Mouse (Mus musculus) limb, embryonic 13.5 days (tissue): ENCODE data around the gene Spaca9. TPM values are rescaled to one million over a fixed set of nuclear protein-coding genes. Genes with fewer than 3 reads are reported as not detected.
A peak's percentile ranks its signal among the peaks of the same experiment; 100 is the strongest.

ENCODE experiments used
- ATAC-seq: fragments of 200-750 bp; cut with Nextera tagmentation; 2 replicates; pipeline ENCODE4 v1.8.0; 2017; ENCODE audit warnings: low read depth, moderate number of reproducible peaks, moderate TSS enrichment; ENCODE audit not compliant: low FRiP score
- H3K27ac ChIP-seq: fragments of 300-500 bp; sonication (generic); 2 replicates; pipeline ENCODE4 v1.5.1; 2015; ENCODE audit warnings: inconsistent platforms, mild to moderate bottlenecking, moderate library complexity
- H3K27me3 ChIP-seq: fragments of 300-500 bp; sonication (generic); 2 replicates; pipeline ENCODE4 v1.6.1; 2015; ENCODE audit warnings: mild to moderate bottlenecking, inconsistent platforms
- H3K36me3 ChIP-seq: fragments of 300-500 bp; sonication (generic); 2 replicates; pipeline ENCODE4 v1.6.1; 2015; ENCODE audit warnings: inconsistent platforms, mild to moderate bottlenecking, moderate library complexity
- H3K4me1 ChIP-seq: fragments of 300-500 bp; sonication (generic); 2 replicates; pipeline ENCODE4 v1.6.1; 2015; ENCODE audit warnings: inconsistent platforms
- H3K4me2 ChIP-seq: fragments of 300-500 bp; sonication (generic); replicated peaks from 2 replicates; pipeline ENCODE4 v1.6.1; 2015; ENCODE audit warnings: inconsistent platforms, mild to moderate bottlenecking, moderate library complexity
- H3K4me3 ChIP-seq: fragments of 300-500 bp; sonication (generic); 2 replicates; pipeline ENCODE4 v1.5.1; 2015; ENCODE audit warnings: moderate library complexity, mild to moderate bottlenecking, inconsistent platforms
- H3K9ac ChIP-seq: fragments of 300-500 bp; sonication (generic); 2 replicates; pipeline ENCODE4 v1.6.1; 2015; ENCODE audit warnings: mild to moderate bottlenecking, inconsistent platforms
- H3K9me3 ChIP-seq: fragments of 300-500 bp; sonication (generic); 2 replicates; pipeline ENCODE4 v1.6.1; 2016; ENCODE audit warnings: inconsistent platforms
- WGBS: fragments of 180-500 bp; shearing (Covaris S2); methylation state at CpG from one replicate; pipeline ENCODE4 v1.1.7; 2015; 5-methylcytosine and 5-hydroxymethylcytosine counted together
- polyA plus RNA-seq: library from polyadenylated mRNA; unstranded; fragments of >200 nt; fragmentation: Nextera tagmentation; extraction: Ambion mirVana; gene quantifications from 2 replicates; pipeline ENCODE4 v1.2.1, GENCODE M21; 2015

Spaca9 gene
- polyA plus RNA-seq, 1 experiment from 2014 or later = 2.0 TPM

- 34% methylated on average over 8 of the region's 8 CpGs for WGBS
Measured at GRCm38 (mm10) chr2:28706106-28706636, 6.6 kb upstream of the Spaca9 start.

GRCm38 (mm10) chr2:28701646-28702262, 2.2 kb upstream of the Spaca9 start:
- no peak overlapping the region for H3K9ac ChIP-seq
- H3K36me3 ChIP-seq = no peaks in the 10 kb centered on the region
- no peak overlapping the region for H3K27ac ChIP-seq
- WGBS = 74% methylated on average over 8 of the region's 8 CpGs
- ATAC-seq = no peak
- no peak overlapping the region for H3K4me2 ChIP-seq
- H3K9me3 ChIP-seq = no peaks in the 10 kb centered on the region
- H3K4me1 ChIP-seq = peaks cover 27% of the 10 kb centered on the region
- H3K27me3 ChIP-seq = no peaks in the 10 kb centered on the region
- H3K4me3 ChIP-seq = no peak overlapping the region

More at GRCm38 (mm10) chr2:28706106-28706636, 6.6 kb upstream of the Spaca9 start:
- Histone ChIP-seq H3K4me2 (no peak overlapping the region), H3K9ac (no peak overlapping the region), H3K36me3 (no peaks in the 10 kb centered on the region), H3K27me3 (no peaks in the 10 kb centered on the region), H3K4me3 (no peak overlapping the region), H3K4me1 (peaks cover 25% of the 10 kb centered on the region), H3K27ac (no peak overlapping the region), H3K9me3 (no peaks in the 10 kb centered on the region)
- no peak for ATAC-seq

- WGBS = 62% methylated on average over 5 of the region's 5 CpGs
- H3K9ac ChIP-seq = 0 out of 2 replicates have a peak overlapping the region, but pooled peaks have one; percentile 13
- no peak overlapping the region for H3K4me3 ChIP-seq
- H3K27me3 ChIP-seq = no peaks in the 10 kb centered on the region
- no peak overlapping the region for H3K4me2 ChIP-seq
- ATAC-seq = no peak
- peaks cover 12% of the 10 kb centered on the region for H3K4me1 ChIP-seq
- H3K36me3 ChIP-seq = no peaks in the 10 kb centered on the region
- H3K27ac ChIP-seq = no peak overlapping the region
- no peaks in the 10 kb centered on the region for H3K9me3 ChIP-seq
Measured at GRCm38 (mm10) chr2:28698566-28698965, 961 bp downstream of the Spaca9 start.

- Histone ChIP-seq H3K4me1 (no peaks in the 10 kb centered on the region), H3K27ac (no peak overlapping the region), H3K36me3 (peaks cover 11% of the 10 kb centered on the region), H3K4me2 (no peak overlapping the region), H3K27me3 (no peaks in the 10 kb centered on the region), H3K9ac (no peak overlapping the region), H3K9me3 (no peaks in the 10 kb centered on the region), H3K4me3 (no peak overlapping the region)
- ATAC-seq = no peak
- 76% methylated on average over 9 of the region's 9 CpGs for WGBS
Measured at GRCm38 (mm10) chr2:28692692-28693091, 6.8 kb downstream of the Spaca9 start.

- no peak overlapping the region for H3K4me3 ChIP-seq
- peaks cover 54% of the 10 kb centered on the region for H3K36me3 ChIP-seq
- ATAC-seq = no peak
- no peak overlapping the region for H3K27ac ChIP-seq
- H3K4me2 ChIP-seq = no peak overlapping the region
- no peak overlapping the region for H3K9ac ChIP-seq
- H3K27me3 ChIP-seq = no peaks in the 10 kb centered on the region
- no peaks in the 10 kb centered on the region for H3K9me3 ChIP-seq
- H3K4me1 ChIP-seq = no peaks in the 10 kb centered on the region
- WGBS = 33% methylated on average over 3 of the region's 3 CpGs
Measured at GRCm38 (mm10) chr2:28688431-28688830, 11.1 kb downstream of the Spaca9 start.

GRCm38 (mm10) chr2:28685895-28686294, 13.6 kb downstream of the Spaca9 start:
- no peak overlapping the region for H3K4me2 ChIP-seq
- H3K27ac ChIP-seq = no peak overlapping the region
- H3K27me3 ChIP-seq = no peaks in the 10 kb centered on the region
- no peak overlapping the region for H3K9ac ChIP-seq
- WGBS = 86% methylated on average over 7 of the region's 7 CpGs
- ATAC-seq = no peak
- peaks cover 79% of the 10 kb centered on the region for H3K36me3 ChIP-seq
- no peaks in the 10 kb centered on the region for H3K9me3 ChIP-seq
- no peak overlapping the region for H3K4me3 ChIP-seq
- no peaks in the 10 kb centered on the region for H3K4me1 ChIP-seq

- Histone ChIP-seq H3K4me3 (no peak overlapping the region), H3K4me2 (no peak overlapping the region), H3K9me3 (no peaks in the 10 kb centered on the region), H3K9ac (no peak overlapping the region), H3K27ac (no peak overlapping the region), H3K36me3 (peaks cover 100% of the 10 kb centered on the region), H3K4me1 (no peaks in the 10 kb centered on the region), H3K27me3 (no peaks in the 10 kb centered on the region)
- WGBS = 87% methylated on average over 4 of the region's 4 CpGs
- ATAC-seq = no peak
Measured at GRCm38 (mm10) chr2:28681718-28682117, 17.8 kb downstream of the Spaca9 start.

GRCm38 (mm10) chr2:28680710-28681109, 18.8 kb downstream of the Spaca9 start:
- ATAC-seq = no peak

GRCm38 (mm10) chr2:28676005-28676404, 23.5 kb downstream of the Spaca9 start:
- no peak overlapping the region for H3K4me2 ChIP-seq
- H3K4me3 ChIP-seq = no peak overlapping the region
- no peaks in the 10 kb centered on the region for H3K4me1 ChIP-seq
- H3K27me3 ChIP-seq = no peaks in the 10 kb centered on the region
- ATAC-seq = no peak
- H3K36me3 ChIP-seq = peaks cover 97% of the 10 kb centered on the region
- H3K27ac ChIP-seq = no peak overlapping the region
- no peaks in the 10 kb centered on the region for H3K9me3 ChIP-seq
- WGBS = 91% methylated on average over 8 of the region's 8 CpGs
- no peak overlapping the region for H3K9ac ChIP-seq

More at GRCm38 (mm10) chr2:28680710-28681109, 18.8 kb downstream of the Spaca9 start:
- Histone ChIP-seq H3K36me3 (peaks cover 100% of the 10 kb centered on the region), H3K27me3 (no peaks in the 10 kb centered on the region), H3K9me3 (no peaks in the 10 kb centered on the region), H3K9ac (no peak overlapping the region), H3K27ac (no peak overlapping the region), H3K4me2 (no peak overlapping the region), H3K4me1 (no peaks in the 10 kb centered on the region), H3K4me3 (no peak overlapping the region)
- WGBS = 40% methylated on average over 4 of the region's 4 CpGs

GRCm38 (mm10) chr2:28671438-28671837, 28.1 kb downstream of the Spaca9 start:
- H3K27ac ChIP-seq = no peak overlapping the region
- H3K9ac ChIP-seq = no peak overlapping the region
- H3K4me1 ChIP-seq = peaks cover under 1% of the 10 kb centered on the region
- H3K9me3 ChIP-seq = no peaks in the 10 kb centered on the region
- ATAC-seq = no peak
- H3K4me2 ChIP-seq = no peak overlapping the region
- no peaks in the 10 kb centered on the region for H3K27me3 ChIP-seq
- no peak overlapping the region for H3K4me3 ChIP-seq
- H3K36me3 ChIP-seq = peaks cover 97% of the 10 kb centered on the region
- 83% methylated on average over 2 of the region's 2 CpGs for WGBS

- 0 out of 2 replicates have a peak overlapping the region, but pooled peaks have one; percentile 33 for H3K27ac ChIP-seq
- H3K9ac ChIP-seq = no peak overlapping the region
- ATAC-seq = peak; percentile 44; the same call in 1 of the 2 replicates
- 22% methylated on average over 3 of the region's 3 CpGs for WGBS
- H3K36me3 ChIP-seq = peaks cover 91% of the 10 kb centered on the region
- peaks cover 13% of the 10 kb centered on the region for H3K4me1 ChIP-seq
- H3K9me3 ChIP-seq = no peaks in the 10 kb centered on the region
- no peak overlapping the region for H3K4me2 ChIP-seq
- H3K27me3 ChIP-seq = no peaks in the 10 kb centered on the region
- H3K4me3 ChIP-seq = no peak overlapping the region
Measured at GRCm38 (mm10) chr2:28665818-28666217, 33.7 kb downstream of the Spaca9 start.

- no peaks in the 10 kb centered on the region for H3K9me3 ChIP-seq
- no peaks in the 10 kb centered on the region for H3K27me3 ChIP-seq
- H3K9ac ChIP-seq = no peak overlapping the region
- no peak overlapping the region for H3K27ac ChIP-seq
- H3K4me2 ChIP-seq = no peak overlapping the region
- no peak for ATAC-seq
- peaks cover 13% of the 10 kb centered on the region for H3K4me1 ChIP-seq
- no peak overlapping the region for H3K4me3 ChIP-seq
- peaks cover 92% of the 10 kb centered on the region for H3K36me3 ChIP-seq
- 90% methylated on average over 3 of the region's 3 CpGs for WGBS
Measured at GRCm38 (mm10) chr2:28662891-28663290, 36.6 kb downstream of the Spaca9 start.

GRCm38 (mm10) chr2:28656216-28656615, 43.3 kb downstream of the Spaca9 start:
- peaks cover 66% of the 10 kb centered on the region for H3K36me3 ChIP-seq
- no peaks in the 10 kb centered on the region for H3K9me3 ChIP-seq
- no peak overlapping the region for H3K27ac ChIP-seq
- no peak overlapping the region for H3K4me3 ChIP-seq
- no peaks in the 10 kb centered on the region for H3K4me1 ChIP-seq
- WGBS = 79% methylated on average over 8 of the region's 8 CpGs
- H3K9ac ChIP-seq = no peak overlapping the region
- no peak for ATAC-seq
- no peak overlapping the region for H3K4me2 ChIP-seq
- no peaks in the 10 kb centered on the region for H3K27me3 ChIP-seq
